Mouse (Mus musculus): ENCODE measurements around the gene Tbpl2. TPM values are rescaled to one million over a fixed set of nuclear protein-coding genes. Genes with fewer than 3 reads are reported as not detected.

The Tbpl2 gene
- polyA plus RNA-seq, 1 experiment from 2014 or later = not detected

- WGBS = 10% methylated on average over 16 of the region's 16 CpGs
- H3K4me3 ChIP-seq (ENCODE audit: low read depth, low read length) = peak overlapping the region; percentile 28
- peak overlapping the region; percentile 56 for H3K4me2 ChIP-seq
- H3K27ac ChIP-seq (ENCODE audit: low read depth) = no peak overlapping the region
- H3K9ac ChIP-seq = peak overlapping the region; percentile 11; the same call in 1 of the 2 replicates
- ATAC-seq (ENCODE audit: insufficient read depth) (peak; percentile 66; the same call in 1 of the 2 replicates), DNase-seq (peak; percentile 41)
- no peaks in the 10 kb centered on the region for H3K4me1 ChIP-seq (ENCODE audit: insufficient read depth)
- H3K36me3 ChIP-seq (ENCODE audit: insufficient read depth) = no peaks in the 10 kb centered on the region
- TF ChIP-seq CTCF (IDR thresholded peaks at IDR 0.05; ENCODE audit: low read depth) = no peak
- no peaks in the 10 kb centered on the region for H3K27me3 ChIP-seq (ENCODE audit: insufficient read depth, low read length)
- no peaks in the 10 kb centered on the region for H3K9me3 ChIP-seq (ENCODE audit: low read depth, low read length)
These were observed 47.8 kb downstream of the Tbpl2 start for GRCm38 (mm10) chr2:24048480-24049097.

GRCm38 (mm10) chr2:24047551-24048479, 48.6 kb downstream of the Tbpl2 start:
- WGBS = 64% methylated on average over 6 of the region's 6 CpGs
- H3K9ac ChIP-seq = peak overlapping the region; percentile 11; the same call in 1 of the 2 replicates

DNA sequence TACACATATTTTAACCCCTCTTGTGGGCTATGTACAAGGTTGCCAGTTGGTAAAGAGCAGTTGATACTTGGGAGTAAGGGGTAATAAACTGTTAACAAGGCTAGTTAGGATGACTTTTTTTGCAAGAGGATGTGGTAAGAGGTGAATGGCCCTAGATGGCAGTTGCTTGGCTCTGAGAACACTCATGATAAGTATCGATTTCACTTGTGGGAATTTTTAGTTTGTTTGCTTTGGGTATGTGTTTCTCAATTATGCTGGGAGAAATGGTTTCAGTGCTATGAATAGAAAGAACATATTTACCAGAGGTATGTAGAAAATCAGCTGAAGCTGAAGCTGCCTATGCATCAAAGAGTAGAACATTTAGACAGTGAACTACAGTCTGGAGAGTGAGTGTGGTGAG, 53.5 kb downstream of the Tbpl2 start:
- no peak overlapping the region for H3K27ac ChIP-seq (ENCODE audit: low read depth)
- ATAC-seq (ENCODE audit: insufficient read depth) (no peak), DNase-seq (no peak)
- no peaks in the 10 kb centered on the region for H3K36me3 ChIP-seq (ENCODE audit: insufficient read depth)
- no peaks in the 10 kb centered on the region for H3K4me1 ChIP-seq (ENCODE audit: insufficient read depth)
- H3K9ac ChIP-seq = no peak overlapping the region
- H3K27me3 ChIP-seq (ENCODE audit: insufficient read depth, low read length) = no peaks in the 10 kb centered on the region
- WGBS = 89% methylated on average over 1 of the region's 1 CpGs
- no peaks in the 10 kb centered on the region for H3K9me3 ChIP-seq (ENCODE audit: low read depth, low read length)
- H3K4me3 ChIP-seq (ENCODE audit: low read depth, low read length) = no peak overlapping the region
- no peak for TF ChIP-seq CTCF (IDR thresholded peaks at IDR 0.05; ENCODE audit: low read depth)
- no peak overlapping the region for H3K4me2 ChIP-seq

More at GRCm38 (mm10) chr2:24047551-24048479, 48.6 kb downstream of the Tbpl2 start:
- H3K9me3 ChIP-seq (ENCODE audit: low read depth, low read length) = no peaks in the 10 kb centered on the region
- peak overlapping the region; percentile 56 for H3K4me2 ChIP-seq
- H3K27ac ChIP-seq (ENCODE audit: low read depth) = no peak overlapping the region
- no peaks in the 10 kb centered on the region for H3K27me3 ChIP-seq (ENCODE audit: insufficient read depth, low read length)
- peak overlapping the region; percentile 28; the same call in 1 of the 2 replicates for H3K4me3 ChIP-seq (ENCODE audit: low read depth, low read length)
- no peak for ATAC-seq (ENCODE audit: insufficient read depth)
- TF ChIP-seq CTCF (IDR thresholded peaks at IDR 0.05; ENCODE audit: low read depth) = no peak
- H3K4me1 ChIP-seq (ENCODE audit: insufficient read depth) = no peaks in the 10 kb centered on the region
- H3K36me3 ChIP-seq (ENCODE audit: insufficient read depth) = no peaks in the 10 kb centered on the region
- no peak for DNase-seq

DNA sequence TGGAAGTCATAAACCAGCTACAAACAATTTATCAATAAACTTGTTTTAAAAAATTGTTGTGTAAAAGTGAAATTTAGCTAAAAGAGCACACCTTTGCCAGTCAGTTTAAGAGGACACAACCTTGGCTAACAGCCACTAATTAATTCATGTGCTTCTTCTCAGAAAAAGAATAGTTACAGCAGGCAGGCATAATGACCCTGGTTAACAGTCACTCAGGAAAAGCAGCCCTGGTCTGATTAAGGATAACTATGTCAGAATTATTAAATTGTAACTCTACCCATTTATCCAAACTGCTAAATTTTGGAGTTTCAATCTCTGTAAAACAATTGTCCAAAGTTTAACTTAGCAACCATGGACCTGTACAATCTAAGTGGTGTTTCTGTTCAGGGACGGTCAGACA, 55.9 kb downstream of the Tbpl2 start:
- no peaks in the 10 kb centered on the region for H3K27me3 ChIP-seq (ENCODE audit: insufficient read depth, low read length)
- no peak overlapping the region for H3K4me3 ChIP-seq (ENCODE audit: low read depth, low read length)
- no peaks in the 10 kb centered on the region for H3K36me3 ChIP-seq (ENCODE audit: insufficient read depth)
- no peak for ATAC-seq (ENCODE audit: insufficient read depth)
- WGBS = 70% methylated on average over 1 of the region's 1 CpGs
- no peak for DNase-seq
- no peaks in the 10 kb centered on the region for H3K4me1 ChIP-seq (ENCODE audit: insufficient read depth)
- no peaks in the 10 kb centered on the region for H3K9me3 ChIP-seq (ENCODE audit: low read depth, low read length)
- H3K9ac ChIP-seq = no peak overlapping the region
- H3K27ac ChIP-seq (ENCODE audit: low read depth) = no peak overlapping the region
- no peak overlapping the region for H3K4me2 ChIP-seq
- no peak for TF ChIP-seq CTCF (IDR thresholded peaks at IDR 0.05; ENCODE audit: low read depth)

Other genes starting within 250 kb of the Tbpl2 start
- 0.32 and 0.39 TPM in 2 replicates for gene Hnmt, start 47.2 kb downstream of the Tbpl2 start, polyA plus RNA-seq (2014; fragmentation: Nextera tagmentation; extraction: Ambion mirVana)
- gene Il1f8, start 56.6 kb upstream of the Tbpl2 start, polyA plus RNA-seq (2014; fragmentation: Nextera tagmentation; extraction: Ambion mirVana) = not detected in 2 replicates
- gene Il1f9, start 89.9 kb upstream of the Tbpl2 start, polyA plus RNA-seq (2014; fragmentation: Nextera tagmentation; extraction: Ambion mirVana) = not detected in 2 replicates
- not detected in 2 replicates for gene Il1f6, start 118.8 kb upstream of the Tbpl2 start, polyA plus RNA-seq (2014; fragmentation: Nextera tagmentation; extraction: Ambion mirVana)
- gene Il1f5, start 180.4 kb upstream of the Tbpl2 start, polyA plus RNA-seq (2014; fragmentation: Nextera tagmentation; extraction: Ambion mirVana) = not detected in 2 replicates
- not detected in 2 replicates for gene Il1f10, start 194.6 kb upstream of the Tbpl2 start, polyA plus RNA-seq (2014; fragmentation: Nextera tagmentation; extraction: Ambion mirVana)
- gene Il1rn, start 240.3 kb upstream of the Tbpl2 start, polyA plus RNA-seq (2014; fragmentation: Nextera tagmentation; extraction: Ambion mirVana) = 0.09 and 0.35 TPM in 2 replicates

All from lung, embryonic 14.5 days (tissue).